Mouse (Mus musculus): ENCODE results near the gene Ppif.

Ppif gene

DNA sequence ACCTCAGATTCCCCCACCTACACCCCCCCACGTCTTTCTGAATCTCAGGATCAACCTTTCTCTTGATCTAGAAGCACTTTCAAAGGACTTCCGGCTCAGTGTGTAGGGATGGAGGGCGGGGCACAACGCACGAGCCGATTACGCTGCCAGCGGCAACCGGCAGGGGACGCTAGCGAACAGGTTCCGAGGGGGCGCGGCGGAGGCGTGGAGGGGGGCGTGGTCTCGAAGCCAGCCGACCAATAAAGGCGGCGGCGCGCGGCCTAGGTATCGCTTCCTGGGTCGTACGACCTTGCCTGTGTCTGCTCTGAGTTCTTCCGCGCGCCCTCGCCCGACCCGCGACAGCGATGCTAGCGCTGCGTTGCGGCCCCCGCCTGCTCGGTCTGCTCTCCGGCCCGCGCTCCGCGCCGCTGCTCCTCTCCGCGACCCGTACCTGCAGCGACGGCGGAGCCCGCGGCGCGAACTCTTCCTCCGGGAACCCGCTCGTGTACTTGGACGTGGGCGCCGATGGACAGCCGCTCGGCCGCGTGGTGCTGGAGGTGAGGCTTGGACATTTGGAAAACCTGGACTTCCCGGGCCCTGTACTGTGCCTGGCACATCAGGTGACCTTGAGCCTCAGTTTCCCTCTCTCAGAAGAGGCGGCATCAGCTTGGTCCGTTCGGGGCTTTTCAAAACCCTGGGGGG is at the start of gene Ppif:
Ppif (plus strand) TSS at position 267 of the 681 bp plus-strand sequence.
- CTCF ChIA-PET: interaction anchor here (0.9 kb wide), 1 partner anchor 47 kb away, joined by 3 read pairs; no protein-coding TSS in a partner anchor

DNA sequence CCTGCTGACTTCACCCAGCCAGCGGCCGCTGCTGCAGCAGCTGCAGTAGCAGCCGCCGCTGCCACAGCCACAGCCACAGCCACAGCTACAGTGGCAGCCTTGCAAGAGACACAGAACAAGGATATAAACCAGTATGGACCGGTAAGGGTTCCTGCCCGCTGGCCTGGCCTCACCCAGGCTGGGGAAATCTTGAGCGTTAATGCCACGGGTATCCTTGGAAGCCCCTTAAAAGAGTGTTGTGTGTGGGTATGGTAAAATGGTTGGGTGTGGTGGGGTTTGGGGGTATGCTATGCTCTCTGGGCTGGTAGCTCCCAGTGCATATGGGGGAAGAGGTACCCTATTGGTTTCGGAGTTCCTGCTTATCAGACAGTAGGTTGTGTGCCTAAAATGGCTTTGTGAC is 48.2 kb upstream of the Ppif start:
- CTCF ChIA-PET: no interaction called here

DNA sequence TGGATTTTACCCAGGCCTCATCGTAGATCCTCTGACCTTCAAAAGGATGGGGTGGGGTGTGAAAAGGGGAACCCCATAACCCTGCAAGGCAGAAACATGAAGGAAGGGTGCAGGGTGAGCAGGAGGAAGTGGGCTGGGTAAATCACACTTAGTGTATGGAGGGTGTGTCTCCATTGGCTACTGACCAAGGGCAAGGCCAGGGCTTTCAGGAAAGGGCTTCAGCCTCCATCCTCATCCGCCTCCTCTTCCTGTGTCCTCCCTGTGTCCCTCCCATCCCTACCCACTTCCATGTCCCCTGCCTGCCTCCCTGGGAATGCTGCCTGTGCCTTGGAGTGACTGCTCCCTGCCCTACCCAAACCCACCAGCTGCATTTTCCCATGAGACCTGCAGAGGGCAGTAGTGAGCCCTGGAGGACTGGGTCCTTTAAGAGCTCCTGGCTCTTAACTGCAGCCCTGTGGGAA is 47.8 kb upstream of the Ppif start:
- CTCF ChIA-PET: no interaction called here

DNA sequence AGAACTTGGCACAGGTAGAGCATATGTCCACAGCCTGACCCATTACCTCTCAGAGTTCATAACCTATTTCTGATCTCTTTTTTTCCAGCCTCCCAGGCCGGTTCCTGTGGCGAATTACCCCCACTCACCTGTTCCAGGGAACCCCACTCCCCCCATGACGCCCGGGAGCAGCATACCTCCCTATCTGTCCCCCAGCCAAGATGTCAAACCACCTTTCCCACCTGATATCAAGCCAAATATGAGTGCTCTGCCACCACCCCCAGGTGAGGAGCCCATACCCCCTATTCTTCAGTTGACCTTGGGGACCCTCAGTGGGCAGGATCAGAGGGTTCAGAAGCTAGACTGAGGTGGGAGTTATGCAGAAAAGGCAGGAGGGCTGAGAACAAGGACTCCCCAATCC is 42.8 kb upstream of the Ppif start:
- CTCF ChIA-PET: no interaction called here

DNA sequence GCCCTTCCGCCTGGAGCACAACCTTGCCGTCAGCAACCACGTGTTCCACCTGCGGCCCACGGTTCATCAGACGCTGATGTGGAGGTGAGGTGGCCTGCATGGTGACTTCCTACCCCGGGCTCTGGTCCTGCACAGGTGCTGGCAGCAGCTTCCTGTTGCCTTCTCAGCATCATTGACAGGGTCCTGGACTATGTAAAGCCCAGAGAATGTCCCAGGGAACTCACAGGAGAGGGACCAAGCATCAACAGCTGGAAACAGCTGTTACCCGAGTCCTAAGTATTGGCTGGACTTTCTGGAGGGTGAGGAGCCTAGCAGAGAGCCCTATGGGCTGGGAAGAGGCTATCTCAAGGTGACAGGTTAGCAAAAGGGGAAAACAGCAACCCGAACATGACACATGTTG is 42.0 kb upstream of the Ppif start:
- CTCF ChIA-PET: no interaction called here

DNA sequence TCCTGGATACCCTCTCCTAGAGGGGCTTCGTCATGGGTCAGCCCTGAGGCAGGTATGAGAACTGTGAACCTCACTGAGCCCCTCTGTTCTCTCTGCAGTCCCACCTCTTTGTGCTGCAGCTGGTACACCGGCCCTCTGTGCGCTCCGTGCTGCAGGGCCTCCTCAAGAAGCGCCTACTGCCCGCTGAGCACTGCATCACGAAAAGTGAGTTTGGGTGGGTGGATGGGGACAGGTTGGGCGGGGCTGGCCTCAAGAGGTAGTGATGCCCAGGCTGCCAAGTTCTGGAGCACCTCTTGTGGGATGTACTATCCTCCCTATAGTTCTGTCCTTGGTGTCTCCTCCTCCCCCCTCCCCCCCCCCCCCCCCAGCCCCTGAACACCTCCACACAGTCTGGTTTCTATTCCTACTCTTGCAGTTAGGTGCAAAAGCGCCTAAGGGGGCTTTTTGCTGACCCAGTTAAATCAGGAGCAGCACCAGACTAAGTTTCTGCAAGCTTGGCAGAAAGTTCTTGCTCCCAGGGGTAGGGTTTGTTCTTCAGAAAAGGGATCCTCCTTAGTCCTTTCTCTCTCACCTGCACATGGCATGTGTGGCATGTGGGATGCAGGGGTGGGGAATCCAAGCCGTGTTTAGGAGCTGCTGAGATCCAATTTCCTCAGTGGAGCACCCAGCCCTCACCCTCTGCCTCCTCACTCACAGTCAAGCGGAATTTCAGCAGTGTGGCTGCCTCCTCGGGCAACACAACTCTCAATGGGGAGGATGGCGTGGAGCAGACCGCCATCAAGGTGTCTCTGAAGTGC is 39.4 kb upstream of the Ppif start:
- CTCF ChIA-PET: no interaction called here

DNA sequence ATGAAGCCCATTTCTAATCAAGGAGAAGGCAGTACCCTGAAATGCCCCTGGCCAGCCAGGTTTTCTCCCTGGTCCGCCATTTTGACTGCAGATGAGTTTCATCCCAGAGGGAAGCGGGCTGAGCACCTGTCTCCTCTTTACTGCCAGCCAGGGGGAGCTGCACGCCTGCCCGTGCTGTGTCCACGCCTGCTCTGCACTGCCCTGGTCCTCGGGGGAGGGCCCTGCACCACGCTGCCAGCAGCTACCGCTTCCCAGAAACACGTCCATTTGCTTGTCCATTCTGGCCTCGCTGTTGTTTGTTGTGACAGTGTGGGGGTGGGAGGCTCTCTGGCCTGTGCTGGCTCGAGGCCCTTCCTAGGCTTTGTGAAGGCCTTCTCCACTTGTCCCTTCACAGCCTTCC is 33.3 kb upstream of the Ppif start:
- CTCF ChIA-PET: no interaction called here

DNA sequence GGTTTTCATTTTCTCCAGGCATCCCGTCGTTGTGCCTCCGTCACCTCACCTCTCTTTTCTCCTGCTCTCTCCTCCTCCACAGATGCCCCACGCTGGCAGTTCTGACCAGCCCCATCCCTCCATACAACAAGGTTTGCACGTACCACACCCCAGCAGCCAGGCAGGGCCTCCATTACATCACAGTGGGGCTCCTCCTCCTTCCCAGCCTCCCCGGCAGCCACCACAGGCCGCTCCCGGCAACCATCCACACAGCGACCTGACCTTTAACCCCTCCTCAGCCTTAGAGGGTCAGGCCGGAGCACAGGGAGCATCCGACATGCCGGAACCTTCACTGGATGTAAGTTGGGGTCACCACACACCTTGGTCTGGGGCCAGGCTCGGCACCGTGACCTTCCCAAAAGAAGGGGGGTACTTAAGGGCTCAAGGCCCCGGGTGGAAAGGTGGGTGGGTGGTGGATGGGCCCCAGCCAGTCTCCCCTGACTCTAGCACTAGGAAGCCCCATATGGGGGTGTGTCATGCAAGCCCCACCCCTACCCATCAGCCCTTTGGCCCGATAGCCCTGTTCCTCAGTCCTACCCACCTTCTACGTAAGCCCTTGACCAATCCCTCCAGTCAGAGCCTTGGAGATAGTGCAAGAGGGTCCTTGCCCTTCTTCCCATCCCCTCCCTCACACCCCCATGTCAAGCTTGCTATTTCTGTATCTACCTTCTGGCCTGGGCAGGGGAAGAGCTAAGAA is 32.6 kb upstream of the Ppif start:
- CTCF ChIA-PET: no interaction called here

DNA sequence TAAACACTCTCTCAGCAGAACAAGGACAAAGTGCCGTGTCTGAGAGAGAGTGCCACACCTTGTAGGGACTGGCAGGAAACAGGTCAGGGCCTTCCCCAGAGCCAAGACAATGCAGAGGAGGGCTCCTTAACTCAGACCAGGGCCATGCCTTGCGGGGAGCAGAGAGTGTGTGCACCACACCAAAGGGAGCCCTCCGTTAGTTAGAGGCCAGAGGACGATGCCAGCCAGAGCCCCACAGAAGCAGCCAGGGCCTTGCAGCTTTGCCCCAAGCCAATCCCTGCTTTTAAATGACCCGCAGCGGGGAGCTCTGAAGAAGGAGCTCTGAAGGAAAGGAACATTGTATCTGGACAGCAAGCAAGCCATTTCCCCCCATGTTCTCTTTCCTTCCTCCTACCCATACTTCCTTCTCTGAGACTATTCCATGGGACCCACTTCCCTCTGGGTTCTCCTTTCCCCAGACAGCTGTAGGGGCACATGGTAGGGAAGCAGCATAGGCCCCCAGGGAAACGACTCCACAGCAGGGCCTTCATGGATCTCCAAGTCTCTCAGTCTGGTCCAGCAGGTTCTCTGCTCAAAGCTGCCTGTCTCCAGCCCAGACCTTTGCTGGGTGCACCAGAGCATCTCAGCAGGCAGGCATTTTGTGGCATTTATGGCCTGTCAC is 30.2 kb upstream of the Ppif start:
- CTCF ChIA-PET: no interaction called here

DNA sequence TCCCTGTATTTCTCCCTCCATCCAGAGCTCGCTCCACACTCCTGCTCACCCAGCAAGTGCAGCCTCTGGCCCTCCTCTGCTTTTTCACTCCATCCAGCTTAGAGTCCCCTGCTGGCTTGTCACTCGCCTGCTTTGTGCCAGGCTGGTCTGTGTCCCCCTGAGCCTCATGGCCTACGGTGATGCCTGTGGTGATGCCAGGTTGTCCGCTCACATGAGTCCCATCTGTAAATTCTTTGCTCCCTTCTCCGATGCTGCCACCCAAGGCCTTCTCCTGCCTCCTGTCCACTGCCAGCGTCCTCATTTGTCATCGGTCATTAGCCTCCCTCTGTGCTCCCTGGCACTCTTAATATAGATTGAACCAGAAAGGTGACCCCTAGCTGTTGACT is 29.7 kb upstream of the Ppif start:
- CTCF ChIA-PET: no interaction called here

DNA sequence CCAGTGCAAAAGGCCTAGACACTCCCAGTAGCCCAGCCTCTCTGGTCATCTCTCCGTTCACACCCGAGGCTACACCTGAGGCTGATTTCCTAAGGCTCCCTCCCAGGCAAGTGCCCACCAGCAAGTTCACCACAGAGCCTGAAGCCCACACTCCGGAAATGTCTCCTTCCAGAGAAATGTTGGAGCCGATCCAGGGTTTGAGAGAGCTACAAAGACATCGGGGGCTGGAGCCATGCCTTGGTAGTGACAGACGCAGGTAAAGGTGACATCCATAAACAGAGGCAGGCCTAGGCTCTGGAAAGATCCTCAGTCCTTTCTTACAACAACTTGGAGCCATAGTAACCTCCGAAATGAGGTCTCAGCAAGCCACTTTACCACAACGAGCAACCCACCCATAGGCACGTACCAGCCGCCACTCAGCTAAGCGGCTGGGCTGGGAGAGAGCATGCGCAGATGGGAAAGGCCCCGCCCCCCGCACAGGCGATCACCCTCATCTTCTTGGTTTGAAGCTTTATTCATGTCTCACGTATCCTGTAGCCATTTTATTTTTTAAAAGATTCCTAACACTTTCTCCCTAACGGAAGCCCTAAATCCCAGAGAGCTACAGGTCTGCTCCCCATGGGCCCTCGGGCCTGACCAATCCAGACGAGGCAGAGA is 28.5 kb upstream of the Ppif start:
- CTCF ChIA-PET: no interaction called here

DNA sequence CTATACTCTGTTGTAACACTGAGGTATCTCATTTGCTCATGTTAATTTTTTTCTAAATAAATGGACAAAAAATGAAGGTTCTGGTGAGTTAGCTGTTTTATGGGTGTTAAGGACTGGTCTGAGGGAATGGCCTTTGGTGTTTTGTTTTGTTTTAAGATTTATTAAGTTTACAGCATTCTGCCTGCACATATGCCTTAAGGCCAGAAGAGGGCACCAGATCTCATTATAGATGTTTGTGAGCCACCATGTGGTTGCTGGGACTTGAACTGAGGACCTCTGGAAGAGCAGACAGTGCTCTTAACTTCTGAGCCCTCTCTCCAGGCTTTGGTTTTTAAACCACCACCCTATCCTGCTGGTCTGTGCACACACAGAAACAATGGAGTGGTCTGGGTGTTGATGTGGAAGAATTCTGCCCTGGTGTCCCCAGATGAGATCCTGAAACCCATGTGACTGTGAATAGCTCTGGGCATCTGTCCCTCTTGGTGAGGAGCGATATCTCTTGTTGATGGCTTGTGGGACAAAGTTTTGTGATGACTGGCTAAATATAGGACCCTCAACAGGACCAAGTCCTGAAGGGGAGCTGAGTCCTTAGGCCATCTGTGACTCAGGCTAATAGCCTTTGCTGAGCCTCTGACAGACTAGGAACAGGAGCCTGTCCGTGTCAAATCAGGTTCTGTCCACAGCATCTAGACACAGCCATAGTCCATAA is 27.1 kb upstream of the Ppif start:
- CTCF ChIA-PET: no interaction called here

DNA sequence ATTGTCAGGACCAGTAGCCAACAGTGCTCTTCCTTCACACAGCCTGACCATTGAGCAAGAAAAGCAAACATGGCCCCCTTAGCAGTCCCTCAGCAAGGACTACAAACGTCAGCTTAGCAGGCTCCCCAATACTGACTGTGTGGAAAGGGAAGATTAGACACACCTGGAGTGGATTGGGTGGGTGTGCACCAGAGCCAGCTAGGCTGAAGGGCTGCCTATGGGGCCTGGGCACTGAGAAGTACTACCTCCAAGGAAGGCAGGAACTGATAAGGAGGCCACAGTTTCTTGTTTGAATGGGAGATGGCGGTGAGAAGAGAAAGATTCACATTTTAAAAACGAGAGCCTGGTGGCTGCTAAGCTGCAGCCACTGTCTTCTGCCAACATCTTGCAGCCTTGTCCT is 26.4 kb upstream of the Ppif start:
- CTCF ChIA-PET: no interaction called here

DNA sequence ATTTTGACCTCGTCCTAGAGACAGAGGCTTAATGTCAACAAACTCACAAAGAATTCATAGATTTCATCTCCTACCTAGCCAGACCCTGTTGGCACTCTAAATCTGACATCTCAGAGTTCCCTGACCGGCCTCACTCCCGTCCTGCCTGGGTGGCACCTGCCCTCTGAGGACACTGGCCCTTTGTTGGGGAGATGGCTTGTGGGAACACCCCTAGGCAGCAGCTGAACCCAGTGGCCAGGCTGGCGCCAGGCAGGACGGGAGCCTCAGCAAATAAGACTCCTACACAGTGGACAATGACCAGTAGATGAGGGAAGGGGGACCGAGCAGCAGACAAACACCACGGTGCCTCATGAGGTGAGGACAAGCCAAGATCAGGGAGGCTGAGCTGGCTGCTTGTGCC is 14.3 kb upstream of the Ppif start:
- CTCF ChIA-PET: no interaction called here

DNA sequence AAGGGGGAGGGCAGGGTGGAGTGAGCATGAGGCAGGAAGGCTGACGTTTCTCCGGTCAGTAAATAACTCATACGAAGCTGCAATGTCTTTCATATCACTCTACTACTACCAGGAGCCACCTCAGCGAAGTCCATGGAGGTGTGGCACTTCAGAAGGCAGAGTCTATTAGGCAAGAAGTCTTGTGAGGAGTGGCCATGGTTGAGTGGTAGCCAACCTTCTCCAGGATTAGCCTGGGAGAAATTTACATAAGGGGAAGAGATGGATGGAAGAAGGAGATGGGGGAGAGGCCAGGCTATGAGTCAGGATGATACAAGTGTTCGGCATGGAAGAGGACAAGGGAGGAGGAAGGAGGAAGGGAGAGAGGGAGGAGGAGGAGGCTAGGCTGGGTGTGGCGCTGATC is 11.9 kb upstream of the Ppif start:
- CTCF ChIA-PET: no interaction called here

DNA sequence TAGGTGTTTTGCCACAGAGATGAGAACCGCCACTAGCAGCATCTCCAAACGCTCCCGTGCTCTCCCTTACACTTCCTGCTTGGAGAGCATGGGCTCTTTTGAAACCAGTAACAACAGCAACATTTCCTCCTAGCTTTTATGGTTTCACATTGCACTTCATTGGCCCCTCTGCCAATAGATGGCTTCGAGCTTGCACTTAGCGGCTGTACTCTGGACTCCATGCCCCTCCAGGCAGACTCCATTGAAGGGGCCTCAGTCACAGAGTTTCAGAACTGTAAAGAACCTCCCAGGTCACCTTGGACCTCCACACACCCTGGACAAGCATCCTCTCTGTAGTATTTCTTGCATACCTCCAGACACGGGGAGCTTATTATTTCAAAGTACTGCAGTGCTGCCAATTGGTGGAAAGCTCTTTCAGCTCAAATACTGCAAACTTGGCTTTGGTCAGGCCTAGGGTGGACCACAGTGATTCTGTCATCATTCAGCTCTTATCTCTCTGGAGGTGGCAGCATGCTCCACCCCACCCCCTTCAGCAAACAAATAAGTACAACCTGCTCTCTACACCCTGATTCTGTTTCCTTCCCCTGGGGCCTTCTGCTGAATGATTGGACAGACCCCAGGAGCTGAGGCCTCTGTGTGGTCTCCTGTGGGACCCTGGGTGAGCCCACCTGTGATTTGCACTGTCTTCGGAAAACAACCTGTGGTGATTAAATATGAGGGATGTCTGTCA is 7.6 kb upstream of the Ppif start:
- CTCF ChIA-PET: no interaction called here

DNA sequence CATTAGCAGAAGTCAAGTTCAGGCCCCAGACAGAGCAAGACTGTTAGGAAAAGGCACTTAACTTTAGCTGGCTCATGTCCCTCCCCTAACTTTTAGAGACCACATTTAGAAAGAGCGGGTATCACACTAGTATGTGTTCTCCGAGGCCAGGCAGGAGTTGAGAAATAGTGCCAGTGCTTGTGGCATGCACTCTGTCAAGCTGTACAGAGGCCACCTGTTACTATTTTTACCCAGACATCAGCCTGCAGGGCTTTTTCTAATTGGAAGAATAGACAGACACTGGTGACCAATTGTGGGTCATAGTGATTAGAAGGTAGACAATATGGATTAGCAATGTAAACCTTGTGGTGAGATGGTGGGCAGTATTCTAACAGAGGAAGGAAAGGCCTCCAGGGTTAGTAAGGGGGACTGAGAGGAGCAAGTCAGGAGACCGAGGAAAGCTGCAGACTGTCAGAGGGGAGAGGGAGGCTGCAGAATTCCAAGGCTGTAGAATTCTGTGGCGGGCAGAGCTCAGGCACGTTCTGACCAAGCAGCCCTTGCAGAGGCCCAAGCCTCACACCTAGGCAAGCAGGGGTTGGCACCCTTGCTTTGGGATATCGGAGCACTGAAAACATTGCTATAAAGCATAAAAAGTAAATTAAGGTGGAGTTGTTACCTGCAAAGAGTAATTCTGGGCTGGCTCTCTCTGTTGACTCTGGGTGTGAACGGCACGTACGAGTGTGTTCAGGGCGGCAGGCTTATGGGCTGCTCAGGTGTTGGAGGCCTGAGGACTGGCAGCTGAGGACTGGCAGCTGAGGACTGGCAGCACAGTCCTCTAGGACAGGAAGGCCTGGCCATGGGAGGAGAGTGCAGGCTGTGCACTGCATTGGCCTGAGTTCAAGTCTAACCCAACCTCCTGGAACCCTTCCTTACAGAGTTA is 6.7 kb upstream of the Ppif start:
- CTCF ChIA-PET: interaction anchor here (0.5 kb wide), 1 partner anchor 1201 kb away, joined by 3 read pairs; no protein-coding TSS in a partner anchor

DNA sequence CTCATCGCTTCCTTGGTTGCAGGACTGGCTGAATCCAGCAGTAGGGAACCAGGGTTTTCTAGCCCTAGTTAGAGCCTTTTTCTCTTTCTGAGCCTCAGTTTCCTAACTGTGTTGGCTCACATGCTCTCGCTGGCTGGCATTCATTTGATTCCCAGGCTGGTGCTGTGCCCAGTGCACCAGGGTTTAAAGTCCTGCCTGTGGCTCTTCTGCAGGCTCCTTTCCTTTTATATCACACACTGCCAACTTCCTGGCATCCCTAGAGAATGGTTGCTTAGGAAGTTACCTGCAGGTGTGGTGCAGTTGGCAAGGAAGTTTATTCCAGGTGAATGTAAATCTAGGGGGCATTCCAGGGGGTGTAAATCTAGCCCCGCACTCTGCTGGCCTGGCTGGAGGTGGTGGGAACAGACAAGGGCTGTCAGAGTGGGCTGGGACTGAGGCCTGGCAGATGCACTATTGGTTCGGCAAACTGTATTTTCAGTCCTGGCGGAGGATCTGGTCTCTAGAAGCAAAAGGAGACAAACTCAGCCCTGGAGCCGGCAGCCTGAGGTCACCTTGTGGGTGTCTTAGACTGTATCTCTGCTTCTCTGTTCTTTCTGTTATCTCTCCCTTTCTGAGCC is 575 bp upstream of the Ppif start:
- CTCF ChIA-PET: no interaction called here

DNA sequence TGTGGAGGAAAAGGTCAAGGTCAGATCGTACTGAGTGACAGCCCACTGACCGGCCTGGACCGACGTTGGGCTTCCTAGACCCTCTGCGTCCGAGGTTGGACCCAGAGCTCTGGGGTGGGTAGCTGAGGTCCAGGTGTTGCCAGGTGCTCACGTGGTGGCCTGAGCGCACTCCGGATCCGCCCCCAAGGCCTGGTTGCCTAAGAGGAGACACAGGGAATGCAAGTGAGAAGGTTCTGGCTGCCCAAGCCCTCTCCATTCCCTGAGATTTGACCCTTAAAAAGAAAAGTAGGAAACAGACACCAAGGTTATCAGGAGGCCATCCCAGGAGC is 579 bp downstream of the Ppif start:
- CTCF ChIA-PET: interaction anchor here (0.9 kb wide), 1 partner anchor 47 kb away, joined by 3 read pairs; no protein-coding TSS in a partner anchor
